Mouse (Mus musculus) lung, adult 2 months (tissue): ENCODE data around the gene Ppp1r12a.

ENCODE experiments used
- CTCF ChIP-seq: fragments of 200-500 bp; IDR thresholded peaks from 2 replicates; pipeline ENCODE4 v1.5.1; 2011; ENCODE audit warnings: mild to moderate bottlenecking, low read length, control low read depth; ENCODE audit not compliant: insufficient read depth
- POLR2A ChIP-seq: fragments of 200-500 bp; IDR thresholded peaks from 2 replicates; pipeline ENCODE4 v1.6.1; 2011; ENCODE audit warnings: low read depth, mild to moderate bottlenecking, control low read depth, low read length, borderline replicate concordance; ENCODE audit errors: extremely low read depth

DNA sequence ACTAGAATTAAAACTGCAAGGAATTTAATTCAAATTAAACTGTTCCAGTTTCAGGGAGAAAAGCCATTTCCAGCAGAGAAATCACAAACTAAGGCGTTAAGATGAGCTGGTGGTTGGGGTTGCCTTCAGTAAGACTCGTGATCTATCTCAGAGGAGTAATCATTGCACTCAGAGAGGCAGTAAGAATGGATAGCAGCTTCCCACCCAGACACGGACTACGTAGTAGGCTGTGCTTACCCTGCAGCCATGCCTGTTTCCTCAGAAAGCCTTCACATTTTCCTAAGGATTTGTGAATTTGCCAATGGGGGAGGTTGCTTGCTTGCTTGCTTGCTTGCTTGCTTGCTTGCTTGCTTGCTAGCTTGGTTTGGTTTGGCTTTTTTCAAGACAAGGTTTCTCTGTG is 122.5 kb downstream of the Ppp1r12a start:
- no peak for TF ChIP-seq CTCF
- no peak for TF ChIP-seq POLR2A
